Mouse (Mus musculus) heart, postnatal 14 days (tissue): Measurements from ENCODE around the gene Stk10. TPM values are rescaled to one million over a fixed set of nuclear protein-coding genes. Genes with fewer than 3 reads are reported as not detected.
A peak's percentile ranks its signal among the peaks of the same experiment; 100 is the strongest.

Experiments
- DNase-seq, 2 experiments: peaks; one replicate each; pipeline ENCODE4 v3.0.0; 2021 to 2022
- intact Hi-C: fragments of 180-260 bp; cut with DNase I; formaldehyde crosslinking; loops from one replicate; pipeline ENCODE4 v1.15.1; 2025
- total RNA-seq, 2 experiments: library from RNA; stranded (reverse); gene quantifications; 2 replicates each; pipeline ENCODE4 v1.2.3; 2021

Gene Stk10
- total RNA-seq, 2 experiments from 2014 or later = 14.3 to 14.5 TPM

DNA sequence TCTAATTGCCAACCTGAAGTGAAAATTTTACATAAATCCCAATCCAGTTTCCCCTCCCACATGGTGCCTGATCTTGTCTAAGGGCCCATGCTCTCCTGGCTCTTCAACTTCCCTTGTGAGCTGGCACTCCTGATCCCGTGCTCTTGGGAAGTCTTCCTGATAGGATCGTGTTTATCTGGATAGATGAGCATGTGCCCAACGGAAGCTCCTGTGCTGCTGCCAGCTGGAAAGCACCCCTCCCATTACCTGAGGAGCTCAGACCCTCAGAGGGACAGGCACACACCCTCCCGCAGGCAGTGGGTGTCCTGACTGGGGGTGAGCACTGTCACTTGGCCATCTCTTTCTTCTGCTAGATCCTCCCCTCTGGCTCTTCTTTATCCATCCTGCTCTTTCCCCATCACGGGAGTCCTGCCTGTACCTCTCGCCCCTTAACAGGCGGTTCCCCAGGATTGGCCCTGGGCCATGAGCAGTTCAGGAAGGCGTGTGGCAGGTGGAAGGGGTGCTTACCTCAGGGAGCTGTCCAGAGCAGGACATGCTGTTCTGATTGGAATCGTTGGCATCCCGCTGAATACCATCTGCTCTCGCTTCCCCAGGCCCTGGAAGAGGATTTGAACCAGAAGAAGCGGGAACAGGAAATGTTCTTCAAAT lies 88.8 kb downstream of the Stk10 start:
- DNase-seq = no peak
- intact Hi-C loops = no loop called here

DNA sequence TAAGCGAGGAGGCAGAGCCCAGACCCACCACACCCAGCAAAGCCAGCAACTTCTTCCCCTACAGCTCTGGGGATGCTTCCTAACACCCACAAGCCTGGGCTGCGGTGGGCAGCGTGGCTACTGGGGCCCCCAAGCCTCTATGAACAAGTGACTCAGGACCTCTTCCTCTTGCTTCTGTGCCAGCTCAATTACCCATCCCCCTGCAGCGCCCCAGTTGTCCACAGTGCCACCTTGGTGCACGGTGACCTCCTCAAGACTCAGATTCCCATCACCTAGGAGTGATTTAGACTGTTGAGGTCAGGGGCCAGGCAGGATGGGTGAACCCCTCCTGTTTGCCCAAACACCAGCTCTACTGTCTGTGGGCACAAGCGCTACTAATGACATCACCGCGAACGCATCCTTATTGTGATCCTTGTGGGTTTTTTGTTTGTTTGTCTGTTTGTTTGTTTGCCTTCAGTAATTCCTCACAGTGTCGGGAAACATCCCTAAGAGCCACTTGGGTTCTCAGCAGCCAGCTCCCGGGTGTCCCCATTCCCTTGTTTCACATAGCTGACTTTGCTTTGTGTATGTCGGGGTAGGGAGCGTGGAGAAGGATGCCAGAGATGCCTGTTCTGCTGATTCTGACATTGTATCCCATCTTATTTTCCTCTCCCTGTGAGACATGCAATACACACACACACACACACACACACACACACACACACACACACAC lies 89.5 kb downstream of the Stk10 start:
- DNase-seq = no peak
- intact Hi-C loops = no loop called here

DNA sequence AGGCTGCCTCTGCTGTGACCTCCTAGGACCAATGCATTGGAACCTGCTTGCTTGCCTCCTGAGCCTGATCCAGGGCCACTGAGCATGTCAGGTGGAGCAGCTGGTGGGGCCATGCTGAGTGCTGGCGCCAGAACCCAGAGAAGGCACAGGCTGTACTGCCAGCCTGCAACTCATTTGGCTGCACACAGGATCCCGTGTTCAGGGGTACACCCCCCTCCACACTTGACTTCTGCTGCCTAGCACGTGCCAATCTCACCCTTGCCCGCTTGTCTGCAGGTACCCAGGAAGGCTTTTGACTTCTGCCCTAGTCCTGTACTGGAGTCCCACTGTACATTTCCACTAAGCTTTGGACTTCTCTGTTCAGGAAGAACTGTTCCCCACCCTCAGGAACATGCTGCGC lies 90.1 kb downstream of the Stk10 start:
- DNase-seq = peak in 1 of 2 experiments; percentile 31
- intact Hi-C loops = no loop called here

DNA sequence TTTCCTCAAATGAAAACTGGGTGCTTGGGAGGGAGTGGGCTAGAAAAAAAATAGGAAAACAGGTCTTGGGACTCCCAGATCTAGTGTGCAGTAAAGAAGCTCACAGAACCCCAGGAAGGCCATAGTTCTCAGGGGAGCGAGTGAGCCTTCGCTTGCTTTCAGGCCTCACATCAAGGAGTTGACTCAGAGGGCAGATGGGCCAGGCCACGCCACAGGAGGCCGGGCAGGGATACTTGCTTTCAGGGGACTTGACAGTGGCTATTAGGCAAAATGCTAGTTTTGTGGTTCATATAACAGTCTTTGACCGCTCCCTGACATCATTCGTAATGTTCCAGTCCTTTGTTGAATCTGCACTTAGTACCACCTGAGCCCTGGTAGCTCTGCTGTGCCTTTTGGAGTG lies 90.8 kb downstream of the Stk10 start:
- DNase-seq = no peak
- intact Hi-C loops = no loop called here

DNA sequence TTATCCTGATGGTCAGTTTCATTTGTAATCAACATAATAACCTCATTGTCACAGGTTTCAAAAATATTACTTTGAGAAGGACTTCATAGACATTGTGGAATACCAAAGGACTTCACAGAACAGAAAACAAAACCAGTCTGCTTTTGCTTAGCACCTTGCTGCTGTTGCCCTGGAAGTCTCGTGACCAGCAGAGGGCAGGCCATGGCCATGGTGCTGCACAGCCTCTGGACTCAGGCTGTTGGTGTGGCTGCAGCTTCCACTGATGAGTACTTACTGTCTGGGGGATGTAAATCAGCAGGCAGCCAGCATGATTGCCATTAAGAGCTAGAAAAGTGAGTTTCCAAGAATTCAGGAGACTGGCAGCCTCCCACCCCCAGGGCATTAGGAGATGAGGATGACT lies 92.6 kb downstream of the Stk10 start:
- intact Hi-C loops = loop anchor here (1.0 to 5.0 kb wide), 3 partner anchors 83 to 522 kb away; partner anchors contain the start of gene Fgf18

DNA sequence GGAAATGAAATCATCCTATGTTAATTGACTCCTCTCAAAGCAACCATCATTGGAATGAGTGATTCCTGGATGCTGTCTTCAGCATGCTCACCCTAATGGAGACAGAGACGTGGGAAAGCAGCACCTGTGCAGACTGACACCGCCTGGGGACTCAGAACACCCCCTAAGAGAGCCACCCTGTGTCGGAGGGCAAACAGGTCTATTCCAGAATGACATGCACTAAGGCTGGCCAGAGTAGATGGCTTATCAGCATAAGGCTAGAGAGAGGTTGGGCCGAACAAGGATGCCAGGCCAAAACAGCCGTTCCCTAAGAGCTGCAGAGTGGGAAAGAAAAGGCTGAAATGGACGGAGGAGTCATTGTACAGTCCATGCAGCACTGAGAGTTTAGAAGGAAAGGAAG lies 93.0 kb downstream of the Stk10 start:
- no peak for DNase-seq
- intact Hi-C loops = loop anchor here (5.0 kb wide), 2 partner anchors 326 to 521 kb away; partner anchors contain the start of gene Fgf18

More for the DNA sequence above, 92.6 kb downstream of the Stk10 start:
- peak; percentile 74 to 82 for DNase-seq

DNA sequence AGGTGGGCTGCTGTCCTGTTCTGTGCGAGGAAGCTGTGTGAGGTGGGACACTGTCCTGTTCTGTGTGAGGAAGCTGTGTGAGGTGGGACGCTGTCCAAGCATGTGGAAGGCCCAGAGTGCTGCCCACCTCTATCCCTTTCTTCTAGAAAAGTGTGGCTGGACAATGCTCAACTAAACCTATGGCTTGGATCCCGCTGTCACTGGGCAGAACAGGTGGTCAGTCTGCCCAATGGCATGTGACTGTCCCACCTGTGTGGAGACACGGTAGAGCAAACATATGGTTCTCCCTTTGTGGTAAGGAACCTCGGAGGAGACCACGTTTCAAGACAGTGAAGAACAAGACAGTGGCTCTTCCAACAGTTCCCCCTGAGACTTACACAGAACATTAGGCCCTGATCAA lies 94.8 kb downstream of the Stk10 start:
- intact Hi-C loops = loop anchor here (5.0 kb wide), 2 partner anchors 324 to 519 kb away; partner anchors contain the start of gene Fgf18
- no peak for DNase-seq

DNA sequence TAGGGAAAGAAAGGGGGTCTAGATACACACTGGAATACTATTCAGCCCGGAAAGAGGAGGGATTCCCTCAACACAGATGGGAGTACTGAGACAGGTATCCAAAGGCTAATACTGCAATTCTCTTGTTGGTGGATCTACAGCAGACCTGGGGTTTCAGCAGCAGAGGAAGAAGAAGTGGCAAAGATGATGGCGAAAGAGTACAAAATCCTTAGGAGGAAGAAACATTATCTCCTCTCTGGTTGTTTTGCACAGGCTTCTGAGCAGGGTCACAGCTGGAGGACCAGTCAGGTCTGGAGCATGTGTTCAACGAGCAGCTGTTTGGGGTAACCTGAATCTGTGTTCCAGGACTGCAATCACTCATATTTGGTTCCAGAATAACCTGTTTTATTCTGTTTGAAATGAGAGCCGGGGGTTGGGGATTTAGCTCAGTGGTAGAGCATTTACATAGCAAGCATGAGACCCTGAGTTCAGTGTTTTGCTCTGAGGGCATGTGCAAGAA lies 96.7 kb downstream of the Stk10 start:
- DNase-seq = no peak
- intact Hi-C loops = loop anchor here (5.0 kb wide), 2 partner anchors 323 to 518 kb away; partner anchors contain the start of gene Fgf18

DNA sequence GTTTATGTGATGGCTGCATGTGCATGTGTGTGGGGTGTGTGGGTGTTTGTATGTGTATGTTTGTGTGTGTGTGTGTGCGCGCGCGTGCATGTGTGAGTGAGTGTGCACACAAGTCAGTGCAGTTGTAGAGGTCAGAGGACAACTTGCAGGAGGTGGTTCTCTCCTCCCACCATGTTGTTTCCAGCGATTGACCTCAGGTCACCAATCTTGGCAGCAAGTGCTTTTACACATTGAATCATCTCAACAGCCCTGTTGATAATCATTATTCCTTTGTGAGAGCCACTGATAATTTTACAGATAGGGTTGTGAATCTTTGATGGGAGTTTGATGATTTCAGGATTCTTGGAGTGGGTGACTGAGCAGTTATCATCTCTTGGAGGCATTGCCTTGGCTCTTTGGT lies 99.6 kb downstream of the Stk10 start:
- intact Hi-C loops = no loop called here
- DNase-seq = no peak

DNA sequence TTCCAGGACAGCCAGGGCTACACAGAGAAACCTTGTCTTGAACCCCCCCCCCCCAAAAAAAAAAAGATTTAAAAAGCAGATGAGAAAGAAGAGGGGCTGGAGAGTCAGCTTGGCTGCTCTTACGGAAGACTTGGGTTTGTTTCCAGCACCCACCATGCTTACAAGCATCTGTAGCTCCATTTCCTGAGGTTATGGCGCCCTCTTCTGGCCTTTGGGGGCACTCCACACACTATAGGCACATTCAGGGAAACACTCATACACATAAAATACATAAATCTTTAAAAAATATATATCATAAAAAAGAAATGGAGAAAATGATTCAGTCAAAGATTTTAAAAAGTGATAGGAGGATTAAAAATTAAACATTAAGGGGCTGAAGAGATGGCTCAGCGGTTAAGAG lies 100.4 kb downstream of the Stk10 start:
- intact Hi-C loops = no loop called here
- no peak for DNase-seq

DNA sequence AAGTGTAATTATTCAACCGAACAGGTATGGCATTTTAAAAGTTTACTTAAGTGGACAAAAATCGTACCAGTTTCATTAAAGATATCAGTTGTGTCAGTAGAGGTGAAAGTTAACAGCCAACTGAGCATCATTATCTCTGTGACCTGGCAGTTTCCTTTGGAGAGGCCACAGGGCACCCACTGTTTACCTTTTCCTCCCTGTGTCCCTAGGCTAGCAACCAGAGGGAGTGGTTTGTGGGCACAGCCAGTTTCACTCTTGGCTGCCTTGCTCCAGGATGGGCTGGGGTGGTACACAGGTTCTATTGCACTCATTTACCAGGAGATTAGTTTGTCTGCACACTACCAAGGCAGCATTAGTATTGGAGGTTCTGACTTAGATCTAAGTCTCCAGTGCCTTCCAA lies 101.0 kb downstream of the Stk10 start:
- intact Hi-C loops = no loop called here

DNA sequence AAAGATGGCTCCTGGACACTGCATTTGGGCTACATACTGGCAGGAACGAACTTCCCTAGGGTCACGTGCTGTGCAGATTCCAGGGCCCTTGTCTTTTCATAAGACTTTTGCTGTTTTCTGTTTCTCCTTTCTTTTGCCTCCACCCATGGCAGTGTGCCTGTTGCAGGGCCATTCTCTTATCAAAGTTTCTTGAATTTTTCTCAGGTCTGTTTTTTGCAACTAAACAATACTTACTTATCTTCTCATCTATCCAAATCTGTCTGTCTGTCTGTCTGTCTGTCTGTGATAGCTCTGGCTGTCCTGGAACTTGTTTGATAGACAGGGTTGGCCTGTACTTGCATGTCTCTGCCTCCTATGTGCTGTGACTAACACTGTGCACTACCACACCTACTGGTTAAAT lies 101.7 kb downstream of the Stk10 start:
- DNase-seq = no peak
- intact Hi-C loops = no loop called here

More for the DNA sequence above, 101.0 kb downstream of the Stk10 start:
- no peak for DNase-seq

DNA sequence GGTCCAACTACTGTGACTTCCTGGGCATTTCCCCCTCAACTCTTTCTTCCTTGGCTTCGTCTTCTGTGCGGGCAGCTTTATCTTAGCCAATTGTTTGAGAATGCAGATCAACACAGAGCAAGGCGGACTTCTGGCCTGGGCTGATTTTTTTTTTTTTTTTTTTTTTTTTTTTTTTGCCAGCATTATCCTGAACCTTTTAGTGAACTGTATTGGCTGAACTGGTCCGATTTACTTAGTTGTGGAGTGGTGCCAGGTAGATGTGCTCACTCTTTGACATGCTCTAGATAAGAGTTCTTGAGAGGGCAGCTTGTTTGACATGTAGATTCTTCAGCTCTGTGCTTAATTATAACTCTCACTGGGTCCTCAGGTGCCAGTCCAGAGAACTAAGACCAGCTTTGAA lies 103.2 kb downstream of the Stk10 start:
- no peak for DNase-seq
- intact Hi-C loops = no loop called here

DNA sequence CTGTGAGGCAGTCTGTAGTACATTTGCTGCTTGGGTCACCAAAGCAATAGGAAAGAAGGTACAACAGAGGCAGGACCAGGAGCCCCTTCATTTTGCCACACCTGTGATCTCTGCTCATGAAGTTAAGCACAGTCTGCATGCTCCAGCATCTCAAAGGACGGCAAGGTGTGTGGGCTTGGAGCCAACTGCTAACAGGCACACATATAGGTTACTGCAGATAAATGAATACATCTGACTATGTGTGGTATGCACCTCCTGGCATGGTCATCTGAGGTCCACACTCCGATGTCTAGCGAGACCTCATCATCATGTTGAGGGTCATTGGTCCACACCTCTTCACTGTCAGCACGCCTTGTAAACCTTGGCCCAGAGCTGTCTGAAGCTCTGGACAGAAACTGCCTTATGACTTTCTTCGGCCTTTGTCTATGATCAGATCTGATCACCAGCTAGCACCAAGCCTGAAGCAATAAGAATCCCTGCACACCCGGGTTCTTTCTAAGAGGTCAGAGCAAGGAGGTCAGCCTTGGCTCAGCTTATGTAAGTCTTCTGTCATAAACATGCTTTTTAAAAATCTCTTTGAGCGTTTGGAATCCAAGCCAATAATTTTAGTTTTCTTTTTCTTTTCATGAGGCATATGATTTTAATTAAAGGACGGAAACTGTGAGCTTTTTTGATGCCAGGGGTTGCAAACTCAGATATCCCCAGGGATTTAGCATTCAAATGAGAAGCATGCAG lies 105.6 kb downstream of the Stk10 start:
- intact Hi-C loops = no loop called here
- DNase-seq = no peak

DNA sequence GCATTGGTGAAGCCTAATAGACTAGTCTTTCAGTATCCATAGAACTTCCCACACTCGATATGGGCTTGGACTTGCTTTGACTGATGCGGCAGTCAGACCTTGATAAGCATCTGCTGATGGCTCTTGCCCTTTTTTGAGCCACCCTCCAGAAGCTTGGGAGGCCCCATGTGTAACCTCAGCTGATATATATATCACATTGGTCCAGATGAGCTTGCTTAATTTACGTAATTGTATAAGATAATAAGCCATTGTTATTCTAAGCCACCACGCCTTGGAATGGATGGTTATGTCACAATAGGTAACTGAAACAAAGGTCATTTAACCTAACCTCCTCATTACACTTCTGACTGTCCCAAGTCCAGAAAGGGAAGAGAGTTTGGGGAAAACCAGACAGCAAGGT lies 107.5 kb downstream of the Stk10 start:
- no peak for DNase-seq
- intact Hi-C loops = no loop called here

DNA sequence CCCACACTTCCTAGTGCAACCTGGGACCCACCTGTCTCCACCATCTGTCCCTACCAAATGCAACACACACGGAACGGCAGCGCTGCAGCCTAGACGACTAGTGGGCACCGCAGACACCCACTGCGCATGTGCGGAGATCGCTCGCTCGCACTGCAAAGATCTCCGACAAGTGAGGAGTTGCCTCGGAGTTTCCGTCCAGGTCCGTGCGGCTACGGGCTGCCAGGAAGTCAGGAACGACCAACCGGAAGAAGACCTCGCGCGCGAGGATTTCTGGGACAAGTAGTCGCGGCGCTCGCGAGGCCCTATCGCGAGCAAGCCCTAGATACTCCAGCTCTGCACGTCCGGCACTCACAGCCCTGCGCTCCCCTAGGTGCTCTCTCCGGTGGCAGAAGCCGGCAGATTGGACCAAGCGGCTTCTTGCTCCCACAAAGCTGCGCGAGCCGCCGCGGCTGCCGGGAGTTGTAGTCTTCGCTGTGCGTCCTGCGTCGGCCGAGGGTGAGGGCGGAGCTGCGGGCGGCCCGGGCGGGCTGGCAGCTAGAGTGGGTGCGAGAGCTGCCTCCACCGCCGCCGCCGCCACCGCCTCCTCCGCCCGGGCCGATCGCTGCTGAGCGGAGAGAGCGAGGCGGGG lies 109.3 kb downstream of the Stk10 start, which contains the start of gene Fbxw11:
Gene Fbxw11, plus strand, starts transcription at position 476 of the 628 bp plus-strand sequence.
- intact Hi-C loops = loop anchor here (2.0 kb wide), 1 partner anchor 50 kb away; no protein-coding TSS in a partner anchor
- peak; percentile 93 to 94 for DNase-seq

DNA sequence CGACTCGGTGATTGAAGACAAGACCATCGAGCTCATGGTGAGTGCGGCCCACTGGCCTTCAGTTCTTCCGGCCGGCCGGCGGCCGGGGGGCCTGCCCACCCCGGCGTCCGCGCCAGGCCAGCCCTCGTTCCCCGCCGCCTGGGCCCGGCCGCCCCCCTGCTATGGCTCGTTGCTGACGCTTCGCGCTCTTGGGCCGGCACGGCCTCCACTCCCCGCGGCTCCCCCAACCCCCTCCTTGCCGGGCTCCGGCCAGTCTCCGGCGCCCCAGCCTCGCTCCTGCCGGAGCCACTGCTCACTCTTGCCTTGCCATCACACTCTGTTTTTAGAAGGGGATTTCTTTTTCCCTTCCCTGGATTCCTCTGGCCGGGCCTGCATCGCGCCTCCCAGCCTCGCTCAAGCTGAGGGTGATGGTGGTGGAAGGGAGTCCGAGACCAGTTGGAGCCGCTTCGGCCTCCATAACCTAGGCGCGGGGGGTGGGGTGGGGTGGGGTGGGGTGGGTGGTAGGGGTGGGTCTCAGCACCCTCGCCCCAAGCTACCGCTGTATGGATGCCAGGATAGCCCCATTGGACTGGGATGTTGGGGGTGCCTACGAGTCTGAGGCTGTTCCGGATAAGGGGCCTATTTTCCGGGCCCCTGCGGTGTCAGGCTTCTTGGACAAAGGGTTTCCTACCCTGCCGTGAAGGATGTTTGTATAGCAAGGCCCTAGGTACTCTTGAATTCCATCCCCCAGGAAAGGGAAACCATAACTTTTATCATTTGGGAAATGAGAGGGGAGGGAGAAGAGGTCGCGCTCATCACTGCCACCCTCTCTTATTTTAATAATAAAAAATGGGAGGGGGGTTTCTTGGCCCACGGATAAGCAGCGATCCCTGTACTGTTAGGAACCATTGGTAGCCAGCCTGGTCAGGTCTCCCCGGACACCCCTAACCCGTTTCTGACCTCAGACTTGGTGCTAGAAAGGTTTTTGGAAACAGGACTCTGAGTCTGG lies 110.1 kb downstream of the Stk10 start:
- intact Hi-C loops = loop anchor here (2.0 kb wide), 1 partner anchor 50 kb away; no protein-coding TSS in a partner anchor
- peak in 1 of 2 experiments; percentile 75 for DNase-seq

DNA sequence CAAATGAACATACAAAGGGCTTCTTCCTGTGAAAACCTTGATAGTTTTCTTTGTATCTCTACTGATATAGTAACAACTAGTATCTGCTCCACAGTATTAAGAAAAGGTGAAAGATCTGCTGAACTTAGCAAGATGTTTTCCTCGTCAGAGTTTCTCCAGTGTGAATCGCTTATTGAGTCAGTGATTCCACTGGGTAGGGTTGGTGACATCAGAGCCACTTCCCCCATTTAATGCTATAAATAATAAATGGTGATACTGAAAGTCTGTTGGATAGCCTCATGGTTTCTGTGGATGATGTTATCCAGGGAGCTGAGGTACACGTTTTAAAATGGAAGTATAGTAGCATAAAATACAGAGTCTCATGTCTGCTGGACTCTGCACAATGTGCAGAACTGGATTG lies 110.9 kb downstream of the Stk10 start:
- DNase-seq = no peak
- intact Hi-C loops = no loop called here

DNA sequence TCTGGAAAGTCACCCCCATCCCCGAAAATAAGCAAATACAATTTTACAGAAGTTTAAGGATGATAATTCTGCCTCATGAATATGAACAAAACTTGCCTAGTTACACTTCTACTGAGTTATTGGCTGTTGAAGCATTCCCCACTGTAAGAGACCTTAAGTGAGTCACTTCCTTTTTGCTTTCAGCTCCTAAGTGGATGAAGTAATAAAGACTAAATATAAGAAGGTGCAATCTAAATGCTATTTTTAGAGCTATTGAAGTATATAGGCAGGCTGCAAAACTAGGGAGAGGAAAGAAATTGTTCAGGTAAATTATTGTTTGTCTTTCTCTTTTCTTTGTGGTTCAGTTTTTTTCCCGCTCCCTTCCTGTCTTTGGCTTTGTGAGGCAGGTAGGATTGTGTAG lies 114.2 kb downstream of the Stk10 start:
- intact Hi-C loops = no loop called here
- no peak for DNase-seq
